Mouse (Mus musculus) CH12F3 (cell line): Measurements from ENCODE around the gene Olfr921.

Source experiments
- in situ Hi-C: fragments of 300-500 bp; cut with MboI; formaldehyde crosslinking; loops from 2 replicates; pipeline ENCODE4 v1.14.3; 2020; ENCODE audit warnings: low sequenced_read_pairs

Gene Olfr921

GRCm38 (mm10) chr9:38772768-38773167 lies at the start of gene Olfr921:
Gene Olfr921, plus strand, starts transcription at chr9:38773068.
- in situ Hi-C loops, result no loop called here

DNA sequence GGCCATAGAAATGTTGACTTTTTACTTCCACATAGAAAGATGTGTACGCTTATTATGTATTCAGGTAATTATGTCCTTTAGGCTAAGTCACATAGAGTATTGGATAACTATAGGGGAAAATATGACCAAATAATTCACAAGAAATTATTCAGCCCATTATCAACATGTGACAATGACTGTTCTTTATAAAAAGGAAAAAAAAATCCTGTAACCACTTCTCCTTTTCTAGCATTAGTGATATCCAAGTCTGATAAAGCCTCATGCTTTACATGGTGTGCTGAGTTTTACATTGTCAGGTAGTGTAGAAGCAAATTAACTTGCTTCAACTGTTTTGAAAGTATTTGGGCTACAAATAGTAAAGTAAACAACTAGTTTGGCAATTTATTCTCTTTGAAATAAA lies 48.8 kb upstream of the Olfr921 start:
- in situ Hi-C loops, result no loop called here

DNA sequence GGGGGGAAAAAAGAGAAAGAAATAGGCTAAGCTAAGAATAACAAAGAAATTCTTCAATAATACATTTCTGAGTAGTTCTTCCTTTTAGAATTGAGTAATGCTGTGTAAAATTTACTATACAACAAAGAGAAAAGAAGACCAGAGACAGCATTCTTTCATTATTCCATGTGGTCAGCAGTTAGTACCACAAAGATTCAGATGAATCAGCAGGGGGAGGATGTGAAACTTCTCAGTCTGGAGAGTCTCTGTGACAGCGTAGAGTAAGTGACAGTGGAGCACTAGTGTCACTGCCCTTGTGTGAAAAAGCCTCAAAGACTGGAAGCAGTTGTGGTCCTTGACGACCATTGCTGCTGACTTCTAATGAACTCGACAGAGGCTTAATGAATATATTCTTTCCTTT lies 44.6 kb upstream of the Olfr921 start:
- in situ Hi-C loops, result no loop called here

DNA sequence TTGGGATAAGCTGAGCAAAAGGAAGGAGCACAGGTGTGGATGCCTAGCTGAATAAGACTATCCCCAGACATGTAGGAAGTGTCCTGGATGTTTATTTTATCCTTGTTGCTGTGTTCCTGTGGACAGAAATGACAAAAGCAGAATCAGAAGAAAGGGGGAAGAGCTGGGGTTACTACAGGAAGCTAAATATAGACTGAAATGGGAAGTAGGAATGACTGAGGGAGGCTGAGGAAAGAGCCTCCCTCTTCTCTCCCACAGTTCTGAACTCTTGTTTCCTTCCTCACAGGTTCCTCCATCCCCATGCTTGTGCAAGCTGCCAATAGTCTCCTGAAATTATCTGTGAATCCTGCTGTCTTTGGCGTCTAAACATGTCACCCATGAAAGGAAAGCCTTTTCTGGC lies 31.5 kb upstream of the Olfr921 start:
- in situ Hi-C loops, result no loop called here

GRCm38 (mm10) chr9:38744619-38745315 lies 28.1 kb upstream of the Olfr921 start:
- in situ Hi-C loops, result no loop called here

DNA sequence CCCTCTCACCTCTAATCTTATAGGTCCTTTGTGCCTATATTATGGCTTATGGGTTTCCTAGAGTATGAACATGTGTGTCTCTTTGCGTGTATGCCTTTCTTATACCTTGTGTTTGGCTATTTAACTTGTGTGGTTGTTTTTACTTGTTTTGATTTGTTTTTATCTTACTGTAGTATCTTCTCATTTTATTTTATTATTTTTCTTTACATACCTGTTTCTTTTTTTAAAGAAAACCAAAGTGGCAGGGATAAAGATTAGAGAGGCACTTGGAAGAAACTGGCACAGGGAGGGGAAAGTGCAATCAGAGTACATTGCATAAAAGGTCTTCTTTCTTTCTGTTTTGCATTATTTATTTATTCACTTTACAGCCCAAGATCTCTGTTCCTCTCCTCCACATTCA lies 20.9 kb upstream of the Olfr921 start, which contains the start of gene Olfr920:
TSS of gene Olfr920 (plus strand) at position 301 of the 400 bp plus-strand sequence.
- in situ Hi-C loops, result no loop called here

DNA sequence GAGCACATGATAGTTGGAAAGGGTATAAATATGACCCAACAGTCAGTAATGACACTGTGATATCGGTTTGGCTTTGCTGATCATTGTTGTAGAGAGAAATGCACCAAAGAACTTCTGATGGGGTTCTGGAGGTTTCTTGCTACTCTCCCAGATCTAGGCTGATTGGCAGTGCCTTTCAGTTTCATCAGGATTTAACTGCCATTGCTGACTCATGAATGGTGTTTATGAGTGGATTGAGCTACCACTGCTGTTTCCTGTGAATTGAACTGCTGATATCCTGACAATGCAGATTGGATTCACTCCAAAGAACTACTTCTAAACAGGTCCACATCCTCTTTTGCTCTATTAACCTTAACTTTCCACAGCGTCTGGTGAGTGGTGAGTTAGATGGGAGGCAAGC lies 19.8 kb downstream of the Olfr921 start:
- in situ Hi-C loops, result no loop called here

GRCm38 (mm10) chr9:38805696-38806095 lies 32.8 kb downstream of the Olfr921 start:
- in situ Hi-C loops, result no loop called here

DNA sequence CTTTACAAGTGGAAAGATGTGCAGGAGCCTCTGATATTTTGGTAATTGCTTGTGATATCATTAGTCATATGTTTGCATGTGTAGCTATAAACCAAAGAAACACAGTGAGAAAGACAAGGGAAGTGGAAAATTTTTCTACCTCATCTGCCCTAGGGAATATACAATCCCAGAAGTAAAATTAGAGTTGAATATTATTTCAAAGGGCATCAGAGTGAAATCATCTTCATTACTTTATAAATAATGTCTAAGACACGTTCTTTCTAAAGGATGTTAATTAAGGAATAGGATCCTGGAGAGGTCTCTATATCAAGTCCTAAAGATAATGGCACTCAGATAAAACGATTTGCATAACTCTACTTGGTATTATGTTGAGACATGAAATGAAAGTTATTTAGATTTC lies 41.4 kb downstream of the Olfr921 start, which contains the start of gene Olfr922:
TSS of gene Olfr922 (plus strand) at position 301 of the 400 bp plus-strand sequence.
- in situ Hi-C loops, result no loop called here

DNA sequence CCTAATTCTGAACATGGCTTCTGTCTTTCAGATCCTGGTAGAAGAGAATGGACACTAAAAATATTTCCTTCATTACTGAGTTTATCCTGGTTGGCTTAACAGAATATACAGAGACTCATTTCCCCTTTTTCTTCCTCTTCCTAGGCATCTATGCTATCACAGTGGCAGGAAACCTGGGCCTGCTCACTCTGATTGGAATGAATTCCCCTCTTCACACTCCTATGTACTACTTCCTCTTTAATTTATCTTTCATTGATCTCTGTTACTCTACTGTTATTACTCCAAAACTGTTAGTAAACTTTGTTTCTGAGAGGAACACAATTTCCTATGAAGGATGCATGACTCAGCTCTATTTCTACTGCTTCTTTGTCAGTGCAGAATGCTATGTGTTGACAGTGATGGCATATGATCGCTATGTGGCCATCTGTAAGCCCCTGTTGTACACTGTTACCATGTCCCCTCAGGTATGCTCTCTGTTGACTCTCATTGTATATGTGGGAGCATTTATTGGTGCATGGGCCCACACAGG lies 42.7 kb downstream of the Olfr921 start:
- in situ Hi-C loops, result no loop called here

DNA sequence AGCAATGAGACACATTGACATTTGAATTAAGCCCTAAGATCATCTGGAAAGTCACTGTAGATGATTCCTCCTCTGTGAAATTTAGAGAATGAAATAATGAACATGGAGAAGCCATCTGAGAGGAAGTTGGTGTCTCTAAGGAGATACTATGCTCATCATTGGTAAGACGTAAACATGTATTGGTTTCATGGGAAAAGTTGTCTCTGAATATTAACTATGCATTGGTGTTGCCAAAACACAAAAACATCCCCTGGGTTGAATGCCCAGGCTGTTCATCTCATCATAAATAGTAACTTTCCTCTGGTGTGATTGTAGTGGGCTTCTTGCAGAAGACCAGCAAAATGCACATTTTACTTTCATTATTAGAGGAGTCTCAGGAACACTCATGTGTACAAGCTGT lies 53.4 kb downstream of the Olfr921 start, which contains the start of gene Olfr923:
TSS of gene Olfr923 (plus strand) at position 301 of the 400 bp plus-strand sequence.
- in situ Hi-C loops, result no loop called here
